Mouse (Mus musculus) B cell, adult 2 months (primary cell): Measurements from ENCODE around the gene Nsf.
A peak's percentile ranks its signal among the peaks of the same experiment; 100 is the strongest.

Experiments
- DNase-seq, 2 experiments: peaks; one replicate each; pipeline ENCODE4 v3.0.0; 2022

Gene Nsf

GRCm38 (mm10) chr11:103940887-103941286 is 13.0 kb downstream of the Nsf start:
- DNase-seq = no peak

GRCm38 (mm10) chr11:103937976-103938728 is 15.7 kb downstream of the Nsf start:
- DNase-seq = no peak

GRCm38 (mm10) chr11:103937451-103937850 is 16.4 kb downstream of the Nsf start:
- DNase-seq = no peak

- no peak for DNase-seq
Measured at GRCm38 (mm10) chr11:103935717-103936116, 18.1 kb downstream of the Nsf start.

- no peak for DNase-seq
Measured at GRCm38 (mm10) chr11:103933886-103934285, 20.0 kb downstream of the Nsf start.

- no peak for DNase-seq
Measured at GRCm38 (mm10) chr11:103923957-103924356, 29.9 kb downstream of the Nsf start.

- no peak for DNase-seq
Measured at GRCm38 (mm10) chr11:103923272-103923671, 30.6 kb downstream of the Nsf start.

- DNase-seq = no peak
Measured at GRCm38 (mm10) chr11:103922812-103923211, 31.0 kb downstream of the Nsf start.

GRCm38 (mm10) chr11:103920665-103921064 is 33.2 kb downstream of the Nsf start:
- DNase-seq = peak; percentile 42 to 50

GRCm38 (mm10) chr11:103916807-103917206 is 37.0 kb downstream of the Nsf start:
- no peak for DNase-seq

GRCm38 (mm10) chr11:103915686-103916085 is 38.2 kb downstream of the Nsf start:
- DNase-seq = no peak

GRCm38 (mm10) chr11:103910993-103911585 is 42.8 kb downstream of the Nsf start:
- DNase-seq = no peak

- no peak for DNase-seq
Measured at GRCm38 (mm10) chr11:103910531-103910930, 43.3 kb downstream of the Nsf start.

- DNase-seq = no peak
Measured at GRCm38 (mm10) chr11:103909809-103910208, 44.0 kb downstream of the Nsf start.

- no peak for DNase-seq
Measured at GRCm38 (mm10) chr11:103909396-103909795, 44.5 kb downstream of the Nsf start.

- DNase-seq = no peak
Measured at GRCm38 (mm10) chr11:103906051-103906719, 47.7 kb downstream of the Nsf start.

GRCm38 (mm10) chr11:103905506-103905905 is 48.4 kb downstream of the Nsf start:
- no peak for DNase-seq

GRCm38 (mm10) chr11:103901581-103901966 is 52.3 kb downstream of the Nsf start:
- no peak for DNase-seq

- no peak for DNase-seq
Measured at GRCm38 (mm10) chr11:103900803-103901580, 52.9 kb downstream of the Nsf start.

GRCm38 (mm10) chr11:103896966-103897750 is 56.7 kb downstream of the Nsf start:
- DNase-seq = no peak

- DNase-seq = no peak
Measured at GRCm38 (mm10) chr11:103896056-103896455, 57.8 kb downstream of the Nsf start.

- DNase-seq = no peak
Measured at GRCm38 (mm10) chr11:103892831-103893230, 61.0 kb downstream of the Nsf start.
